Mouse (Mus musculus): ENCODE measurements around the gene Dnajc12. TPM values are rescaled to one million over a fixed set of nuclear protein-coding genes. Genes with fewer than 3 reads are reported as not detected.

The Dnajc12 gene
- 4.7 and 8.4 TPM in 2 replicates for total RNA-seq (2012; rRNA removed)

- Histone ChIP-seq H3K36me3 (ENCODE audit: control insufficient read depth, insufficient read depth, low read length, poor library complexity, severe bottlenecking) (no peaks in the 10 kb centered on the region), H3K4me1 (ENCODE audit: control insufficient read depth in 2 of 2, insufficient read depth in 2 of 2, low read length in 2 of 2, poor library complexity in 1 of 2) (peaks cover 2 to 5% of the 10 kb centered on the region in 2 experiments; a peak in 3 of 4 replicates), H3K9ac (ENCODE audit: insufficient read depth, low read depth, low read length, poor library complexity, severe bottlenecking) (peak within 1 kb of the TSS; percentile 75), H3K4me3 (ENCODE audit: insufficient read depth in 1 of 2, low read depth in 1 of 2, low read length in 2 of 2, poor library complexity in 1 of 2, severe bottlenecking in 1 of 2) (peak within 1 kb of the TSS; percentile 56 to 84), H3K27ac (ENCODE audit: insufficient read depth, low read depth, low read length, poor library complexity, severe bottlenecking) (no peak within 1 kb of the TSS), H3K9me3 (ENCODE audit: control insufficient read depth, insufficient read depth, low read depth, low read length) (no peaks in the 10 kb centered on the region)
- peak; percentile 93 for DNase-seq (ENCODE audit: low read depth, low spot score)
- TF ChIP-seq ZNF384 (IDR thresholded peaks at IDR 0.05; ENCODE audit: low read depth, low read length), result 0 out of 2 replicates have a peak, but pooled peaks have one; percentile 22
- peak; percentile 95 for TF ChIP-seq HCFC1 (IDR thresholded peaks at IDR 0.05; ENCODE audit: borderline replicate concordance, insufficient read depth, low read length)
- TF ChIP-seq CHD2 (IDR thresholded peaks at IDR 0.05; ENCODE audit: low read depth, low read length), result peak; percentile 95
- TF ChIP-seq MAFK (IDR thresholded peaks at IDR 0.05; ENCODE audit: insufficient read depth, low read depth, low read length), result peak; percentile 56; the same call in 1 of the 2 replicates
- no peak for TF ChIP-seq ZC3H11A (IDR thresholded peaks at IDR 0.05; ENCODE audit: borderline replicate concordance, low read depth, low read length)
- in situ Hi-C loops (cut with MboI; ENCODE audit: low sequenced_read_pairs in 2 of 2, unreplicated experiment in 2 of 2), result no loop called here
Measured at GRCm38 (mm10) chr10:63382372-63383279, at the start of gene Dnajc12. TSS of gene Dnajc12 (plus strand) at chr10:63382443.

- no peaks in the 10 kb centered on the region for H3K9me3 ChIP-seq (ENCODE audit: control insufficient read depth, insufficient read depth, low read depth, low read length)
- H3K9ac ChIP-seq (ENCODE audit: insufficient read depth, low read depth, low read length, poor library complexity, severe bottlenecking), result peak overlapping the region; percentile 62
- peaks cover 3 to 5% of the 10 kb centered on the region in 2 experiments; a peak in 2 of 4 replicates for H3K4me1 ChIP-seq (ENCODE audit: control insufficient read depth in 2 of 2, insufficient read depth in 2 of 2, low read length in 2 of 2, poor library complexity in 1 of 2)
- H3K27ac ChIP-seq (ENCODE audit: insufficient read depth, low read depth, low read length, poor library complexity, severe bottlenecking), result no peak overlapping the region
- peak overlapping the region; percentile 96 for H3K4me3 ChIP-seq (ENCODE audit: insufficient read depth in 1 of 2, low read depth in 1 of 2, low read length in 2 of 2, poor library complexity in 1 of 2, severe bottlenecking in 1 of 2)
- TF ChIP-seq MAFK (IDR thresholded peaks at IDR 0.05; ENCODE audit: insufficient read depth, low read depth, low read length) (no peak), ZNF384 (IDR thresholded peaks at IDR 0.05; ENCODE audit: low read depth, low read length) (no peak), CHD2 (IDR thresholded peaks at IDR 0.05; ENCODE audit: low read depth, low read length) (no peak), HCFC1 (IDR thresholded peaks at IDR 0.05; ENCODE audit: borderline replicate concordance, insufficient read depth, low read length) (no peak), ZC3H11A (IDR thresholded peaks at IDR 0.05; ENCODE audit: borderline replicate concordance, low read depth, low read length) (no peak)
- H3K36me3 ChIP-seq (ENCODE audit: control insufficient read depth, insufficient read depth, low read length, poor library complexity, severe bottlenecking), result peaks cover 21% of the 10 kb centered on the region
- in situ Hi-C loops (cut with MboI; ENCODE audit: low sequenced_read_pairs in 2 of 2, unreplicated experiment in 2 of 2), result no loop called here
- no peak for DNase-seq (ENCODE audit: low read depth, low spot score)
Measured at GRCm38 (mm10) chr10:63336901-63337300, 45.3 kb upstream of the Dnajc12 start.

DNA sequence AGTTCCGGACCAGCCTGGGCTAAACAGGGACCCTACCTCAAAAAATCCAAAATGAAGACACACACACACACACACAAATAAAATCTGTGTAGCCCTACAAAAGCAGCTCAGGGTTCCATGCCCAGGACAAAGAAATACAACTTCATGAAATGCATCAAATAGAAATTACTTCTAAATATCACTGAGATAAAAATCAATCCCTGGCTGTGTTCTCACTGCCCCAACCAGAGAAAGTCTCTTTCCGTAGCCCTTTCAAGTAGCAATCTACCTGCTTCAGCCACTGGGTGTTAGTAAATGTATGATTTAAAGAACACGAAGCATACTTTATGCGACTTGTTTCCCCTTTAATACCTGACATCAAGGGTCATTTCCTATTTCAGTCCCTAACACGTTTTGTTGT, 44.9 kb upstream of the Dnajc12 start:
- H3K4me3 ChIP-seq (ENCODE audit: insufficient read depth in 1 of 2, low read depth in 1 of 2, low read length in 2 of 2, poor library complexity in 1 of 2, severe bottlenecking in 1 of 2), result peak overlapping the region; percentile 96
- in situ Hi-C loops (cut with MboI; ENCODE audit: low sequenced_read_pairs in 2 of 2, unreplicated experiment in 2 of 2), result no loop called here
- H3K27ac ChIP-seq (ENCODE audit: insufficient read depth, low read depth, low read length, poor library complexity, severe bottlenecking), result no peak overlapping the region
- TF ChIP-seq MAFK (IDR thresholded peaks at IDR 0.05; ENCODE audit: insufficient read depth, low read depth, low read length) (no peak), CHD2 (IDR thresholded peaks at IDR 0.05; ENCODE audit: low read depth, low read length) (no peak), ZC3H11A (IDR thresholded peaks at IDR 0.05; ENCODE audit: borderline replicate concordance, low read depth, low read length) (no peak), HCFC1 (IDR thresholded peaks at IDR 0.05; ENCODE audit: borderline replicate concordance, insufficient read depth, low read length) (no peak)
- H3K9ac ChIP-seq (ENCODE audit: insufficient read depth, low read depth, low read length, poor library complexity, severe bottlenecking), result peak overlapping the region; percentile 62
- peaks cover 3 to 5% of the 10 kb centered on the region in 2 experiments; a peak in 2 of 4 replicates for H3K4me1 ChIP-seq (ENCODE audit: control insufficient read depth in 2 of 2, insufficient read depth in 2 of 2, low read length in 2 of 2, poor library complexity in 1 of 2)
- H3K9me3 ChIP-seq (ENCODE audit: control insufficient read depth, insufficient read depth, low read depth, low read length), result no peaks in the 10 kb centered on the region
- no peak for DNase-seq (ENCODE audit: low read depth, low spot score)
- H3K36me3 ChIP-seq (ENCODE audit: control insufficient read depth, insufficient read depth, low read length, poor library complexity, severe bottlenecking), result peaks cover 21% of the 10 kb centered on the region

DNA sequence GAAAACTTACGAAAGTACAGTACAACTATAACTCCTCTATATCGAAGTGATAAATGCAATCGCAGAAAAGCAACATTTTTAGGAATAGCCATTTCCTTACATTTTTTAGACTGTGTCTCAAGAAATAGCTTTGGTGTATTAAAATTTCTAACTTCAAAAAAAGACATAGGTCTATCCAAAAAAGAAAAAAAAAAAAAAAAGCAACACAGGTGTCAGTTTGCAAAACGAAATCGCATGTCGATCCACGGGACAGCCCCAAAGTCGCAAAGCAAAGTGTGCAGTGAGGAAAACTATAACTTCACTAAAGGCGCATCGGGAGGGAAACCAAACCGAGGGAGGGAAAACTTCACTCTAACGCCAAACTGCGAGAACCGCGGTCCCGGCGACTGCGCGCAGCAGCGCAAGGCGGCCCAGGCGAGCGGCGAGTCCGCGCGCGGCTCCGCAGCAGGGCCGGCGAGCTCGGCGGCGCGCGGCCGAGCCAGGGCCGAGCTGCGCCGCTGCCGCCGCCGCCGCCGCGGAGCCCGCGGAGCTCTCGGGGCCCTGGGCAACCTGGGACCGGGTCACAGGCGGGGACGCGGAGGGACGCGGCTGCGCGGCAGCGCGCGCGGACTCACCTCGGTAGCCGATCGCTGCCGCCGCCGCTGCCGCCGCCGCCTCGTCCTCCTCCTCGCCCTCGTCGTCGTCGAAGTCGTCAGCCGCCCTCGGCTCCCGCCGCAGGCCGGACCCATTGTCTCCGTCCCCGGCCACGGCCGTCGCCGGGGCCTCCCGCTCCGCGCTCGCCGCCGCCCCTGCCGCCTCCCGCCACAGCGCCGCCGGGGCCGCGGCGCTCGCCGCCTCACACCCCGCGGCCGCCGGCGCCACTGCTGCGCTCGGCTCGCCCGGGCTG, 44.0 kb upstream of the Dnajc12 start:
- Histone ChIP-seq H3K4me3 (ENCODE audit: insufficient read depth in 1 of 2, low read depth in 1 of 2, low read length in 2 of 2, poor library complexity in 1 of 2, severe bottlenecking in 1 of 2) (peak overlapping the region; percentile 96), H3K9me3 (ENCODE audit: control insufficient read depth, insufficient read depth, low read depth, low read length) (no peaks in the 10 kb centered on the region)
- in situ Hi-C loops (cut with MboI; ENCODE audit: low sequenced_read_pairs in 2 of 2, unreplicated experiment in 2 of 2), result no loop called here

More for the DNA sequence above, 44.0 kb upstream of the Dnajc12 start:
- peak overlapping the region; percentile 85 for H3K27ac ChIP-seq (ENCODE audit: insufficient read depth, low read depth, low read length, poor library complexity, severe bottlenecking)
- DNase-seq (ENCODE audit: low read depth, low spot score), result no peak
- peak overlapping the region; percentile 96 for H3K9ac ChIP-seq (ENCODE audit: insufficient read depth, low read depth, low read length, poor library complexity, severe bottlenecking)
- TF ChIP-seq ZNF384 (IDR thresholded peaks at IDR 0.05; ENCODE audit: low read depth, low read length), result no peak
- TF ChIP-seq HCFC1 (IDR thresholded peaks at IDR 0.05; ENCODE audit: borderline replicate concordance, insufficient read depth, low read length), result no peak
- no peak for TF ChIP-seq CHD2 (IDR thresholded peaks at IDR 0.05; ENCODE audit: low read depth, low read length)
- TF ChIP-seq ZC3H11A (IDR thresholded peaks at IDR 0.05; ENCODE audit: borderline replicate concordance, low read depth, low read length), result no peak
- TF ChIP-seq MAFK (IDR thresholded peaks at IDR 0.05; ENCODE audit: insufficient read depth, low read depth, low read length), result no peak
- peaks cover 3 to 5% of the 10 kb centered on the region in 2 experiments; a peak in 2 of 4 replicates for H3K4me1 ChIP-seq (ENCODE audit: control insufficient read depth in 2 of 2, insufficient read depth in 2 of 2, low read length in 2 of 2, poor library complexity in 1 of 2)
- H3K36me3 ChIP-seq (ENCODE audit: control insufficient read depth, insufficient read depth, low read length, poor library complexity, severe bottlenecking), result peaks cover 19% of the 10 kb centered on the region

Measured in ES-E14 (cell line).